Mouse (Mus musculus) lung, embryonic 15.5 days (tissue): ENCODE data around the gene Gsto2. TPM values are rescaled to one million over a fixed set of nuclear protein-coding genes. Genes with fewer than 3 reads are reported as not detected.
A peak's percentile ranks its signal among the peaks of the same experiment; 100 is the strongest.

ENCODE experiments used
- ATAC-seq: fragments of 200-750 bp; cut with Nextera tagmentation; 2 replicates; pipeline ENCODE4 v1.8.0; 2017; ENCODE audit warnings: moderate number of reproducible peaks, borderline replicate concordance; ENCODE audit not compliant: low FRiP score, low TSS enrichment; ENCODE audit errors: extremely low read depth
- H3K27ac ChIP-seq: fragments of 300-500 bp; sonication (generic); 2 replicates; pipeline ENCODE4 v1.5.1; 2015; ENCODE audit warnings: moderate library complexity, mild to moderate bottlenecking, inconsistent platforms
- H3K27me3 ChIP-seq: fragments of 300-500 bp; sonication (generic); 2 replicates; pipeline ENCODE4 v1.6.1; 2015; ENCODE audit warnings: inconsistent platforms
- H3K36me3 ChIP-seq: fragments of 300-500 bp; sonication (generic); 2 replicates; pipeline ENCODE4 v1.6.1; 2015; ENCODE audit warnings: inconsistent platforms
- H3K4me1 ChIP-seq: fragments of 300-500 bp; sonication (generic); 2 replicates; pipeline ENCODE4 v1.6.1; 2015; ENCODE audit warnings: inconsistent platforms
- H3K4me2 ChIP-seq: fragments of 300-500 bp; sonication (generic); 2 replicates; pipeline ENCODE4 v1.6.1; 2015; ENCODE audit warnings: inconsistent platforms, mild to moderate bottlenecking, moderate library complexity
- H3K4me3 ChIP-seq: fragments of 300-500 bp; sonication (generic); 2 replicates; pipeline ENCODE4 v1.5.1; 2015; ENCODE audit warnings: mild to moderate bottlenecking, inconsistent platforms
- H3K9ac ChIP-seq: fragments of 300-500 bp; sonication (generic); 2 replicates; pipeline ENCODE4 v1.6.1; 2015; ENCODE audit warnings: inconsistent platforms
- H3K9me3 ChIP-seq: fragments of 300-500 bp; sonication (generic); 2 replicates; pipeline ENCODE4 v1.6.1; 2016; ENCODE audit warnings: inconsistent platforms
- WGBS: fragments of 180-500 bp; shearing (Covaris S2); methylation state at CpG from one replicate; pipeline ENCODE4 v1.1.7; 2015; 5-methylcytosine and 5-hydroxymethylcytosine counted together
- polyA plus RNA-seq: library from polyadenylated mRNA; unstranded; fragments of >200 nt; fragmentation: Nextera tagmentation; extraction: Ambion mirVana; gene quantifications from 2 replicates; pipeline ENCODE4 v1.2.1, GENCODE M21; 2015

Gene Gsto2
- polyA plus RNA-seq, 1 experiment from 2014 or later: 1.1 TPM

DNA sequence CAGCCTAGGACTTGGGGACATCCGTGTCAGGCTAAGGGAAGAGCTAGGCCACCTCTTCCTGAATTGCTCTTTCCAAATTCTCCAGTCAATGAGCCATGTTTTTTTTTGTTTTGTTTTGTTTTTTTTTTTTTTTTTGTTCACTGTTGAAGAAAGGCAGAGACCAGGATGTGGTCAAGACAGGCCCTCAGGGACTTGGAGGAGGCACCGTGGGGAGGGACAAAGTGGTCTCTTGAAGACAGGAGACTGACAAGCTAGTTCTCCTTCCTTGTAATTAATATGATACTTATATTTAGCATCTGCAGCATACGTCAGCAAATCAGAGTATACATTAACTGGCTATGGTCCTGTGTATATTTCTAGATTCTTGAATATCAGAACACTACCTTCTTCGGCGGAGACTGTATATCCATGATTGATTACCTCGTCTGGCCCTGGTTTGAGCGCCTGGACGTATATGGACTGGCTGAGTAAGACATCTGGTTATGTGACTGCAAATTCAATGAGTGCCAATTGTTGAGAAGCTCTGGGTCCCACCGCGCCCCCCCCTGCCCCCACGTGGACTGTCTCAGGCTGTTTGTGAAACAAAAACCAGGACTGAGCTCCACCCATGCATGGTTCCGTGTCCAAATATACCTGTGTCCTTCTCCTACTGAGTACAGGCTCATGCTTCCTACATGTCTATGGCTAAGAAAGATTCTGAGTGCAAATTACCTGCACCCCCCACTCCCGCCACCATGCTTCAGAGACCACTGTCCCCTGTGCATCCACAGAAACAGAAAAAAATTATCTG is 19.2 kb downstream of the Gsto2 start:
- H3K4me1 ChIP-seq: peaks cover 38% of the 10 kb centered on the region
- H3K27ac ChIP-seq: no peak overlapping the region
- no peak for ATAC-seq
- no peak overlapping the region for H3K4me3 ChIP-seq
- H3K9me3 ChIP-seq: no peaks in the 10 kb centered on the region
- H3K36me3 ChIP-seq: no peaks in the 10 kb centered on the region
- H3K27me3 ChIP-seq: no peaks in the 10 kb centered on the region
- 65% methylated on average over 13 of the region's 13 CpGs for WGBS
- no peak overlapping the region for H3K9ac ChIP-seq
- no peak overlapping the region for H3K4me2 ChIP-seq

DNA sequence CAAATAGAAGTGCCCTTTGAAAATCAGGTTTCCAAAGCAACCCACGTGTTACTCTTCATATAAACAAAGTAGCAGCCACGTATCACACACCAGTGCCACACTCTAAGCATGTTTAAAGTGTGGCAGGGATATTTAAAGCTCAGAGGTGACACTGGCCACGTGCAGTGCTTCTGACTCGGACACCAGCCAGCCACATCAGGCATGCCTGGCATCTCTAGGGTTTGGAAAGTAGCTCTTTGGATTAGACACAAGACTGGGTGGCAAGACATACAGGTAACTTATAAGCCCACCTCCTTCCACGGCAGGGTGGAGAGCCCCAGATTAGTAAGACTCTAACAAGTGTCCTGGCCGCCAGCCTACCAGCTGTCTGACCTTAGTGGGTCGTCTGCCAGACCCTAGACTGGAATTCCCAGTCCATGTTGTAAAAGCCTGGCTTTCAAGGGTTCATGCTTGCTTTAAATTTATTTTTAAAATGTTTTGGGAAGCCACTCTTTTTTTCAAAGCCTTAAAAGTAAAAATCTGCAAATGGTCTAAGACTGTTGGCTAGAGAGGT is 19.9 kb downstream of the Gsto2 start:
- H3K9ac ChIP-seq: no peak overlapping the region
- no peak overlapping the region for H3K27ac ChIP-seq
- no peaks in the 10 kb centered on the region for H3K9me3 ChIP-seq
- no peak overlapping the region for H3K4me2 ChIP-seq
- H3K36me3 ChIP-seq: no peaks in the 10 kb centered on the region
- 42% methylated on average over 7 of the region's 7 CpGs for whole genome bisulfite sequencing
- H3K4me3 ChIP-seq: no peak overlapping the region
- no peak for ATAC-seq
- no peaks in the 10 kb centered on the region for H3K27me3 ChIP-seq
- H3K4me1 ChIP-seq: peaks cover 44% of the 10 kb centered on the region

GRCm38 (mm10) chr19:47885886-47886285 is 20.6 kb downstream of the Gsto2 start:
- Histone ChIP-seq H3K4me3 (no peak overlapping the region), H3K4me2 (no peak overlapping the region), H3K27me3 (no peaks in the 10 kb centered on the region), H3K9ac (no peak overlapping the region), H3K9me3 (no peaks in the 10 kb centered on the region), H3K27ac (no peak overlapping the region), H3K4me1 (peaks cover 50% of the 10 kb centered on the region), H3K36me3 (no peaks in the 10 kb centered on the region)
- WGBS: 60% methylated on average over 11 of the region's 11 CpGs
- ATAC-seq: no peak

GRCm38 (mm10) chr19:47886617-47887016 is 21.3 kb downstream of the Gsto2 start:
- Histone ChIP-seq H3K36me3 (no peaks in the 10 kb centered on the region), H3K4me3 (no peak overlapping the region), H3K9me3 (no peaks in the 10 kb centered on the region), H3K4me1 (peaks cover 57% of the 10 kb centered on the region), H3K27ac (no peak overlapping the region), H3K9ac (no peak overlapping the region), H3K4me2 (no peak overlapping the region), H3K27me3 (no peaks in the 10 kb centered on the region)
- ATAC-seq: peak; percentile 53
- WGBS: 26% methylated on average over 7 of the region's 7 CpGs

DNA sequence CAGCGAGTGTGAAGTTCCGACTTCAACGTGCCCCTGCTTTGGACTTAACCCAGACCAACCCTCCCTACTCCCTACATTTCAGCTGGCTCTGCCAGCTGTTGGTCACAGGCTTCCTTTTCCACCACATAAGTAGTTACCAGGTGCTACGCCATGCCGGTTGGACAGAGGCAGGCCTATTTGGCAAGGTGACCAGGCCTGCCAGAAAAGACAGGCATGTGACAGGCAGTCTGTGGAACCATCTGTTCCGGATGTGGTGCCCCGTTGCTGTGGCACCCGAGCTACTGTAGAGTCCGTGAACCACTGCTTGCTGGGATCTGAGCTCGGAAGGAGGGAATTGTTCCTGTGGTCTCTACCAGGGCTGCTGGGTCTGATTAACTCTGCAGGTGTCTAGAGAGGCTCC is 22.1 kb downstream of the Gsto2 start:
- no peaks in the 10 kb centered on the region for H3K9me3 ChIP-seq
- H3K27me3 ChIP-seq: no peaks in the 10 kb centered on the region
- 76% methylated on average over 10 of the region's 10 CpGs for WGBS
- no peak overlapping the region for H3K4me3 ChIP-seq
- no peak for ATAC-seq
- H3K36me3 ChIP-seq: no peaks in the 10 kb centered on the region
- H3K27ac ChIP-seq: no peak overlapping the region
- peaks cover 65% of the 10 kb centered on the region for H3K4me1 ChIP-seq
- no peak overlapping the region for H3K4me2 ChIP-seq
- H3K9ac ChIP-seq: no peak overlapping the region

- Histone ChIP-seq H3K9me3 (no peaks in the 10 kb centered on the region), H3K27me3 (no peaks in the 10 kb centered on the region), H3K4me1 (peaks cover 65% of the 10 kb centered on the region), H3K27ac (no peak overlapping the region), H3K36me3 (no peaks in the 10 kb centered on the region), H3K9ac (no peak overlapping the region), H3K4me2 (no peak overlapping the region), H3K4me3 (no peak overlapping the region)
- ATAC-seq: no peak
- WGBS: 89% methylated on average over 8 of the region's 8 CpGs
Observed at GRCm38 (mm10) chr19:47888037-47888436, 22.7 kb downstream of the Gsto2 start.

- Histone ChIP-seq H3K4me1 (peaks cover 47% of the 10 kb centered on the region), H3K27me3 (no peaks in the 10 kb centered on the region), H3K9me3 (no peaks in the 10 kb centered on the region), H3K4me3 (0 out of 2 replicates have a peak overlapping the region, but pooled peaks have one; percentile 11), H3K9ac (peak overlapping the region; percentile 10; the same call in 1 of the 2 replicates), H3K4me2 (peak overlapping the region; percentile 33), H3K27ac (peak overlapping the region; percentile 84), H3K36me3 (peaks cover 13% of the 10 kb centered on the region)
- 32% methylated on average over 10 of the region's 10 CpGs for WGBS
- no peak for ATAC-seq
Observed at GRCm38 (mm10) chr19:47890489-47891130, 25.3 kb downstream of the Gsto2 start.

- H3K36me3 ChIP-seq: peaks cover 24% of the 10 kb centered on the region
- H3K27ac ChIP-seq: peak overlapping the region; percentile 84
- no peaks in the 10 kb centered on the region for H3K27me3 ChIP-seq
- 44% methylated on average over 11 of the region's 11 CpGs for WGBS
- H3K4me2 ChIP-seq: no peak overlapping the region; the same call in 1 of the 2 replicates
- ATAC-seq: peak; percentile 78; the same call in 1 of the 2 replicates
- H3K4me1 ChIP-seq: peaks cover 36% of the 10 kb centered on the region
- no peaks in the 10 kb centered on the region for H3K9me3 ChIP-seq
- H3K4me3 ChIP-seq: no peak overlapping the region
- H3K9ac ChIP-seq: no peak overlapping the region
Observed at GRCm38 (mm10) chr19:47891562-47892312, 26.4 kb downstream of the Gsto2 start.

DNA sequence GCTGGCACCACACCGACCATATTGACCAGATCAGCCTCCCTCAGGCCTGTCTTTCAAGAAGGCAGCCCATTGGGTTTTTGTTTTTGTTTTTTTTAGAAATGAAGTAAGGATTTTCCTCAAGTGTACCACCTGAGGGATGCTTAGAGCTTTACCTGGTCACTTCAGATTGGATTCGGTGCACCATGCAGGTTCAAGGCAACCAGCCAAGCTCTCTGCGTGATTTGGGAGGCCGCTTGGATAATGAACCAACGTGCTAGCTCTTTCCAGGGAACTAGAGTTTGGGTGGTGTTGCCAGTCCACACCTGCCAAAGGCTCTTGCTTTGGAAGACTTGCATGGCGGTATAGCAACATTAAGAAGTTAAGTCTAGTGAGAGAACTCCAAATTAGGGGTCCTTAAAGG is 27.8 kb downstream of the Gsto2 start:
- peaks cover 36% of the 10 kb centered on the region for H3K36me3 ChIP-seq
- no peak overlapping the region for H3K27ac ChIP-seq
- H3K9ac ChIP-seq: no peak overlapping the region
- no peak for ATAC-seq
- no peak overlapping the region for H3K4me2 ChIP-seq
- no peaks in the 10 kb centered on the region for H3K27me3 ChIP-seq
- WGBS: 94% methylated on average over 6 of the region's 6 CpGs
- H3K4me3 ChIP-seq: no peak overlapping the region
- no peaks in the 10 kb centered on the region for H3K9me3 ChIP-seq
- peaks cover 31% of the 10 kb centered on the region for H3K4me1 ChIP-seq

GRCm38 (mm10) chr19:47898472-47899079 is 33.2 kb downstream of the Gsto2 start:
- H3K9me3 ChIP-seq: no peaks in the 10 kb centered on the region
- no peak overlapping the region for H3K4me2 ChIP-seq
- H3K27ac ChIP-seq: no peak overlapping the region
- no peak overlapping the region for H3K9ac ChIP-seq
- no peak for ATAC-seq
- peaks cover 27% of the 10 kb centered on the region for H3K4me1 ChIP-seq
- no peaks in the 10 kb centered on the region for H3K27me3 ChIP-seq
- 84% methylated on average over 8 of the region's 8 CpGs for WGBS
- H3K36me3 ChIP-seq: peaks cover 36% of the 10 kb centered on the region
- H3K4me3 ChIP-seq: no peak overlapping the region

GRCm38 (mm10) chr19:47900012-47900411 is 34.7 kb downstream of the Gsto2 start:
- Histone ChIP-seq H3K4me2 (no peak overlapping the region), H3K27ac (no peak overlapping the region), H3K4me3 (no peak overlapping the region), H3K4me1 (peaks cover 40% of the 10 kb centered on the region), H3K27me3 (no peaks in the 10 kb centered on the region), H3K9ac (no peak overlapping the region), H3K9me3 (no peaks in the 10 kb centered on the region), H3K36me3 (peaks cover 28% of the 10 kb centered on the region)
- ATAC-seq: no peak
- WGBS: 49% methylated on average over 6 of the region's 6 CpGs
